Mouse (Mus musculus): ENCODE results near the gene Nup107. TPM values are rescaled to one million over a fixed set of nuclear protein-coding genes. Genes with fewer than 3 reads are reported as not detected.

Nup107 gene
- polyA plus RNA-seq, 1 experiment from 2014 or later, result 55.1 TPM

- no peaks in the 10 kb centered on the region for H3K4me1 ChIP-seq (ENCODE audit: control insufficient read depth, insufficient read depth, low read length)
- ATAC-seq (replicated peaks; ENCODE audit: extremely low read depth, insufficient read depth, low FRiP score), result no peak
- WGBS, result 94% methylated on average over 14 of the region's 14 CpGs
- no peak overlapping the region for H3K4me3 ChIP-seq (ENCODE audit: low read length)
- H3K9me3 ChIP-seq (replicated peaks; ENCODE audit: control insufficient read depth, low read length), result no peaks in the 10 kb centered on the region
- peaks cover 53% of the 10 kb centered on the region for H3K36me3 ChIP-seq (ENCODE audit: control insufficient read depth, insufficient read depth)
- no peaks in the 10 kb centered on the region for H3K27me3 ChIP-seq (ENCODE audit: control insufficient read depth, insufficient read depth, low read length)
- H3K4me2 ChIP-seq (ENCODE audit: low read depth, low read length), result no peak overlapping the region
- H3K9ac ChIP-seq (ENCODE audit: low read length), result no peak overlapping the region
- no peak overlapping the region for H3K27ac ChIP-seq (ENCODE audit: low read length)
These were observed 9.8 kb downstream of the Nup107 start for GRCm38 (mm10) chr10:117782491-117783260.

- no peaks in the 10 kb centered on the region for H3K9me3 ChIP-seq (replicated peaks; ENCODE audit: control insufficient read depth, low read length)
- no peak overlapping the region for H3K9ac ChIP-seq (ENCODE audit: low read length)
- H3K27me3 ChIP-seq (ENCODE audit: control insufficient read depth, insufficient read depth, low read length), result no peaks in the 10 kb centered on the region
- peaks cover 51% of the 10 kb centered on the region for H3K36me3 ChIP-seq (ENCODE audit: control insufficient read depth, insufficient read depth)
- ATAC-seq (replicated peaks; ENCODE audit: extremely low read depth, insufficient read depth, low FRiP score), result no peak
- H3K4me1 ChIP-seq (ENCODE audit: control insufficient read depth, insufficient read depth, low read length), result no peaks in the 10 kb centered on the region
- H3K4me2 ChIP-seq (ENCODE audit: low read depth, low read length), result no peak overlapping the region
- 90% methylated on average over 2 of the region's 2 CpGs for WGBS
- H3K4me3 ChIP-seq (ENCODE audit: low read length), result no peak overlapping the region
- H3K27ac ChIP-seq (ENCODE audit: low read length), result no peak overlapping the region
These were observed 10.4 kb downstream of the Nup107 start for GRCm38 (mm10) chr10:117782056-117782455.

DNA sequence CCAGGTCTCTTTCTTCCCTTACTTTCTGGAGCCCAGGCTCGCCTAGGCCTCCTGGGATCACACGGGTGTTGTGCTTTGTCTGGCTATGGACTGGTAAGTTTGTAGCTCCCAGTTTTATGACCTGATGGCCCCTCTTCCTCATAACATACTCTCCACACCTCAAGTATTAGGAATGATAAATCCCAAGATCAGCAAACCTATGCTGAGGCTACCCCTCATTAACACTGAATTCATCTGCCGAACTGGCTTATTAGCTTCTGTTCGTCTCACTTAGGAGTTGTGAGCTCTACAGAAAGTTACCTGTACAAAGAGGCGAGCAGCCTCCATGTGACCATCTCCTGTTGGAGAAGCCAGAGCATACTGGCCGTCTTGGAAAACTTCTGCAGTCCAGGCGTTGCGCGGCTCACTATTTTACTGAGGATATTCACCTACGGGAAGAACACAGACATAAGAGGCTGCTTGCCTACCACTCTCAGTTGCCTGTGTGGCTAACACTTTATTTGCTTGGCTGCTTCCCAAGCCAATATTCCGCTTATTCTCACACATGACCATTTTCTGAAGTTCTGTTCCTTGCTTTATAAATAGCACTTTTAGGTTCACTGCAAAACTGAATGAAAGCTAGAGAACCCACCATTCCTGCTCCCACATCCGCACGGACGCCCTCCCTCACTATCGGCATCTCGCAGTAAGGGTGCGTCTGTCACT is 11.3 kb downstream of the Nup107 start:
- no peaks in the 10 kb centered on the region for H3K9me3 ChIP-seq (replicated peaks; ENCODE audit: control insufficient read depth, low read length)
- H3K36me3 ChIP-seq (ENCODE audit: control insufficient read depth, insufficient read depth), result peaks cover 46% of the 10 kb centered on the region
- WGBS, result 91% methylated on average over 17 of the region's 17 CpGs
- H3K27ac ChIP-seq (ENCODE audit: low read length), result no peak overlapping the region
- no peaks in the 10 kb centered on the region for H3K4me1 ChIP-seq (ENCODE audit: control insufficient read depth, insufficient read depth, low read length)
- H3K27me3 ChIP-seq (ENCODE audit: control insufficient read depth, insufficient read depth, low read length), result no peaks in the 10 kb centered on the region
- no peak overlapping the region for H3K4me3 ChIP-seq (ENCODE audit: low read length)
- ATAC-seq (replicated peaks; ENCODE audit: extremely low read depth, insufficient read depth, low FRiP score), result no peak
- no peak overlapping the region for H3K4me2 ChIP-seq (ENCODE audit: low read depth, low read length)
- no peak overlapping the region for H3K9ac ChIP-seq (ENCODE audit: low read length)

GRCm38 (mm10) chr10:117780306-117780911 is 12.1 kb downstream of the Nup107 start:
- ATAC-seq (replicated peaks; ENCODE audit: extremely low read depth, insufficient read depth, low FRiP score), result no peak
- WGBS, result 93% methylated on average over 6 of the region's 6 CpGs

DNA sequence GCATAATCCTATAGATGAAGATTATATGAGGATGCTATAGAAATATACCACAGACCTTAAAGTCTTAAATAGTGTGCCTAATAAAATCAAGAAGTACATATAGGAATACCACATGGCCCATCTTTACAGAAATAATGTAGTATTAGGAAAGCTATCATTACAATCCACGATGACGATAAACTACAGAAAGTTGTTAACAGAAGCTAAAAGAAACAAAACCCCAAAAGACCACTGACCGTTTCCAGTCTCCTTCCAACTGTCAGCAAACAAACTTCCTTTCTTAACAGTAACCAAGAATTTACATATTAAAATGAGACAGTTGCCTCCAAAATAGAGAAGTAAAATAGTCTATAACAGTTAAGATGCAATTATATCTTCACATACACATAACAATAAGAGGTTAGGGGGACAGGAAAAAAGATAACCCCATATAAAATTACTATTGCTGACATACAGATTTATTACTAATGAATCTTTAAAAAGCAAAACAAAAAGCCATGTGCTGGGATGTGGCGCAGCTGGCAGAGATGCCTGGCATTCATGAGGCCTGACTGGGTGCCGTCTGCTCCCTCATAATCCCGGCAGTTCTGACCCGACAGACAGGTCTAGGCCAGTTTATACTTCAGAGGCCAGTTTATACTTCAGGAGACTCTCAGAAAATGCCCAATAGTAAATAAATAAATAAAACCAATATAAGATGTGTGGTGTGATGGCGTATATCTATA is 12.8 kb downstream of the Nup107 start:
- WGBS, result 90% methylated on average over 8 of the region's 8 CpGs
- Histone ChIP-seq H3K4me1 (ENCODE audit: control insufficient read depth, insufficient read depth, low read length) (no peaks in the 10 kb centered on the region), H3K4me3 (ENCODE audit: low read length) (no peak overlapping the region), H3K9me3 (replicated peaks; ENCODE audit: control insufficient read depth, low read length) (no peaks in the 10 kb centered on the region), H3K27ac (ENCODE audit: low read length) (no peak overlapping the region), H3K4me2 (ENCODE audit: low read depth, low read length) (no peak overlapping the region), H3K36me3 (ENCODE audit: control insufficient read depth, insufficient read depth) (peaks cover 48% of the 10 kb centered on the region), H3K9ac (ENCODE audit: low read length) (no peak overlapping the region), H3K27me3 (ENCODE audit: control insufficient read depth, insufficient read depth, low read length) (no peaks in the 10 kb centered on the region)
- ATAC-seq (replicated peaks; ENCODE audit: extremely low read depth, insufficient read depth, low FRiP score), result no peak

More at GRCm38 (mm10) chr10:117780306-117780911, 12.1 kb downstream of the Nup107 start:
- Histone ChIP-seq H3K9ac (ENCODE audit: low read length) (no peak overlapping the region), H3K4me1 (ENCODE audit: control insufficient read depth, insufficient read depth, low read length) (no peaks in the 10 kb centered on the region), H3K27ac (ENCODE audit: low read length) (no peak overlapping the region), H3K9me3 (replicated peaks; ENCODE audit: control insufficient read depth, low read length) (no peaks in the 10 kb centered on the region), H3K4me3 (ENCODE audit: low read length) (no peak overlapping the region), H3K36me3 (ENCODE audit: control insufficient read depth, insufficient read depth) (peaks cover 49% of the 10 kb centered on the region), H3K4me2 (ENCODE audit: low read depth, low read length) (no peak overlapping the region), H3K27me3 (ENCODE audit: control insufficient read depth, insufficient read depth, low read length) (no peaks in the 10 kb centered on the region)

DNA sequence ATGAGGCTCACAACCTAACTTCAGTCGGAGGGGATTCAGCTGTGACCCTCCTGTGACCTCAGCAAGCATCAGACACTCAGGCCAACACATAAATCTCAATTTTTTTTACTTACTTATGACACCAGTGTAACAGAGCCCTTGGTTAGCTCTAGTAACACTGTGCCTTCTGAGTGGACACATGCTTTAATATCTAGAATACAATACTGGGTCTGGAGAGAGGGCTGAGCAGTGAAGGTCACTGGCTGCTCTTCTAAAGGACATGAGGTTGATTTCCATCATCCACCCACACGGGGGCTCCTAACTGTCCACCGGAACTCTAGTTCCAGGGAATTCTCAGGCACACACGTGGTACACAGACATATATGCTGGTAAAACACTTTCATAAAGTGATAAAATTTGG is 13.6 kb downstream of the Nup107 start:
- Histone ChIP-seq H3K4me2 (ENCODE audit: low read depth, low read length) (no peak overlapping the region), H3K4me1 (ENCODE audit: control insufficient read depth, insufficient read depth, low read length) (no peaks in the 10 kb centered on the region), H3K9ac (ENCODE audit: low read length) (no peak overlapping the region), H3K36me3 (ENCODE audit: control insufficient read depth, insufficient read depth) (peaks cover 51% of the 10 kb centered on the region), H3K4me3 (ENCODE audit: low read length) (no peak overlapping the region), H3K9me3 (replicated peaks; ENCODE audit: control insufficient read depth, low read length) (no peaks in the 10 kb centered on the region), H3K27ac (ENCODE audit: low read length) (no peak overlapping the region), H3K27me3 (ENCODE audit: control insufficient read depth, insufficient read depth, low read length) (no peaks in the 10 kb centered on the region)
- no peak for ATAC-seq (replicated peaks; ENCODE audit: extremely low read depth, insufficient read depth, low FRiP score)
- 76% methylated on average over 4 of the region's 4 CpGs for WGBS

DNA sequence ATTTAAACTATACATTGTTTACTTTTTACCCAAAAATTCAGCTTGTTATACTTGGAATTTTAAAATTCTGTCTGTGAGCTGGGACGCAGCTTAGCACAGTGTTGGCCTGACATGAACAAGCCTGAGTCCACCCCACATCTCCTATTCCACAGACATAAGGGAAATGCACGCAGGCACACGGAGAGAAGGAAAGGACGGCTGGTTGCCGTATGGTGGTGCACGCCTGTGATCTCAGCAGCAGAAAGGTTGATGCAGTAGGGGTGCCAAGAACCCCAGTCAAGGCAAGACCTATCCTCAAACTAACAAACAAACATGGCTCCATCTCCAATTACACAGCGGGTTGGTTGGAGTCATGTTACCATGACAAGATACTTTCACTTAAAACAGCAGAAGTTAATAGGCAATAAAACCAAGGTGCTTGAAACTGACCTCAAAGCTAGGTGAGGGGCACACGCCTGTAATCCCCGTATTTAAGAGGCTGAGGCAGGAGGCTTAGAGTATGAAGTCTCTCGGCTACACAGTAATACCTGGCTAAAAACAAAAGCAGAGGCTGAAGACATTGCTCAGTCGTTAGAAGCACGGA is 14.1 kb downstream of the Nup107 start:
- Histone ChIP-seq H3K4me2 (ENCODE audit: low read depth, low read length) (no peak overlapping the region), H3K27ac (ENCODE audit: low read length) (no peak overlapping the region), H3K4me1 (ENCODE audit: control insufficient read depth, insufficient read depth, low read length) (no peaks in the 10 kb centered on the region), H3K9me3 (replicated peaks; ENCODE audit: control insufficient read depth, low read length) (no peaks in the 10 kb centered on the region), H3K4me3 (ENCODE audit: low read length) (no peak overlapping the region), H3K9ac (ENCODE audit: low read length) (no peak overlapping the region), H3K36me3 (ENCODE audit: control insufficient read depth, insufficient read depth) (peaks cover 50% of the 10 kb centered on the region), H3K27me3 (ENCODE audit: control insufficient read depth, insufficient read depth, low read length) (no peaks in the 10 kb centered on the region)
- no peak for ATAC-seq (replicated peaks; ENCODE audit: extremely low read depth, insufficient read depth, low FRiP score)
- 91% methylated on average over 12 of the region's 12 CpGs for WGBS

- ATAC-seq (replicated peaks; ENCODE audit: extremely low read depth, insufficient read depth, low FRiP score), result no peak
These were observed 14.8 kb downstream of the Nup107 start for GRCm38 (mm10) chr10:117777501-117778327.

More at GRCm38 (mm10) chr10:117777501-117778327, 14.8 kb downstream of the Nup107 start:
- no peaks in the 10 kb centered on the region for H3K9me3 ChIP-seq (replicated peaks; ENCODE audit: control insufficient read depth, low read length)
- WGBS, result 91% methylated on average over 17 of the region's 17 CpGs
- H3K36me3 ChIP-seq (ENCODE audit: control insufficient read depth, insufficient read depth), result peaks cover 56% of the 10 kb centered on the region
- no peak overlapping the region for H3K4me2 ChIP-seq (ENCODE audit: low read depth, low read length)
- no peaks in the 10 kb centered on the region for H3K4me1 ChIP-seq (ENCODE audit: control insufficient read depth, insufficient read depth, low read length)
- H3K4me3 ChIP-seq (ENCODE audit: low read length), result no peak overlapping the region
- H3K27me3 ChIP-seq (ENCODE audit: control insufficient read depth, insufficient read depth, low read length), result no peaks in the 10 kb centered on the region
- H3K9ac ChIP-seq (ENCODE audit: low read length), result no peak overlapping the region
- H3K27ac ChIP-seq (ENCODE audit: low read length), result no peak overlapping the region

Data from heart, embryonic 16.5 days (tissue).